Mouse (Mus musculus): ENCODE data around the gene Fastk. TPM values are rescaled to one million over a fixed set of nuclear protein-coding genes. Genes with fewer than 3 reads are reported as not detected.

Gene Fastk
- polyA plus RNA-seq, 1 experiment from 2014 or later, result 66.8 TPM

- Histone ChIP-seq H3K4me3 (ENCODE audit: low read depth, low read length) (peak overlapping the region; percentile 43), H3K27ac (ENCODE audit: low read depth, low read length) (no peak overlapping the region), H3K4me1 (replicated peaks; ENCODE audit: control insufficient read depth, insufficient read depth, low read length) (peaks cover 12% of the 10 kb centered on the region), H3K4me2 (replicated peaks; ENCODE audit: low read depth) (peak overlapping the region; percentile 85), H3K36me3 (ENCODE audit: control insufficient read depth, insufficient read depth) (peaks cover 17% of the 10 kb centered on the region), H3K9ac (ENCODE audit: low read depth, low read length) (peak overlapping the region; percentile 38), H3K9me3 (ENCODE audit: control insufficient read depth) (no peaks in the 10 kb centered on the region), H3K27me3 (replicated peaks; ENCODE audit: control insufficient read depth, insufficient read depth, low read length) (no peaks in the 10 kb centered on the region; the same call in 1 of the 2 replicates)
- peak; percentile 30; the same call in 1 of the 2 replicates for ATAC-seq
- 0 out of 2 replicates have a peak, but pooled peaks have one; percentile 18 for TF ChIP-seq CTCF (IDR thresholded peaks at IDR 0.05; ENCODE audit: low read depth)
- WGBS, result 13% methylated on average over 75 of the region's 77 CpGs
Measured at GRCm38 (mm10) chr5:24474025-24474722, 29.1 kb upstream of the Fastk start.

GRCm38 (mm10) chr5:24472884-24473619 lies 28.0 kb upstream of the Fastk start:
- H3K4me2 ChIP-seq (replicated peaks; ENCODE audit: low read depth), result no peak overlapping the region
- H3K4me1 ChIP-seq (replicated peaks; ENCODE audit: control insufficient read depth, insufficient read depth, low read length), result peaks cover 12% of the 10 kb centered on the region
- H3K36me3 ChIP-seq (ENCODE audit: control insufficient read depth, insufficient read depth), result peaks cover 7% of the 10 kb centered on the region
- no peak overlapping the region for H3K9ac ChIP-seq (ENCODE audit: low read depth, low read length)
- ATAC-seq, result no peak
- WGBS, result 41% methylated on average over 7 of the region's 7 CpGs
- no peaks in the 10 kb centered on the region; the same call in 1 of the 2 replicates for H3K27me3 ChIP-seq (replicated peaks; ENCODE audit: control insufficient read depth, insufficient read depth, low read length)
- H3K9me3 ChIP-seq (ENCODE audit: control insufficient read depth), result no peaks in the 10 kb centered on the region
- H3K27ac ChIP-seq (ENCODE audit: low read depth, low read length), result no peak overlapping the region
- no peak for TF ChIP-seq CTCF (IDR thresholded peaks at IDR 0.05; ENCODE audit: low read depth)
- H3K4me3 ChIP-seq (ENCODE audit: low read depth, low read length), result no peak overlapping the region

- H3K9ac ChIP-seq (ENCODE audit: low read depth, low read length), result no peak overlapping the region
- H3K9me3 ChIP-seq (ENCODE audit: control insufficient read depth), result no peaks in the 10 kb centered on the region
- no peaks in the 10 kb centered on the region; the same call in 1 of the 2 replicates for H3K27me3 ChIP-seq (replicated peaks; ENCODE audit: control insufficient read depth, insufficient read depth, low read length)
- peaks cover 9% of the 10 kb centered on the region for H3K4me1 ChIP-seq (replicated peaks; ENCODE audit: control insufficient read depth, insufficient read depth, low read length)
- ATAC-seq, result peak; percentile 44; the same call in 1 of the 2 replicates
- H3K36me3 ChIP-seq (ENCODE audit: control insufficient read depth, insufficient read depth), result no peaks in the 10 kb centered on the region
- no peak overlapping the region for H3K4me2 ChIP-seq (replicated peaks; ENCODE audit: low read depth)
- 8% methylated on average over 5 of the region's 5 CpGs for WGBS
- no peak overlapping the region for H3K4me3 ChIP-seq (ENCODE audit: low read depth, low read length)
- peak; percentile 98 for TF ChIP-seq CTCF (IDR thresholded peaks at IDR 0.05; ENCODE audit: low read depth)
- no peak overlapping the region for H3K27ac ChIP-seq (ENCODE audit: low read depth, low read length)
Measured at GRCm38 (mm10) chr5:24470600-24470999, 25.5 kb upstream of the Fastk start.

- no peak overlapping the region for H3K4me2 ChIP-seq (replicated peaks; ENCODE audit: low read depth)
- H3K27me3 ChIP-seq (replicated peaks; ENCODE audit: control insufficient read depth, insufficient read depth, low read length), result no peaks in the 10 kb centered on the region
- no peak overlapping the region for H3K27ac ChIP-seq (ENCODE audit: low read depth, low read length)
- H3K4me1 ChIP-seq (replicated peaks; ENCODE audit: control insufficient read depth, insufficient read depth, low read length), result no peaks in the 10 kb centered on the region
- 68% methylated on average over 12 of the region's 12 CpGs for WGBS
- no peak overlapping the region for H3K4me3 ChIP-seq (ENCODE audit: low read depth, low read length)
- TF ChIP-seq CTCF (IDR thresholded peaks at IDR 0.05; ENCODE audit: low read depth), result no peak
- peaks cover 4% of the 10 kb centered on the region; the same call in 1 of the 2 replicates for H3K36me3 ChIP-seq (ENCODE audit: control insufficient read depth, insufficient read depth)
- no peaks in the 10 kb centered on the region for H3K9me3 ChIP-seq (ENCODE audit: control insufficient read depth)
- no peak for ATAC-seq
- H3K9ac ChIP-seq (ENCODE audit: low read depth, low read length), result no peak overlapping the region
Measured at GRCm38 (mm10) chr5:24466762-24467161, 21.7 kb upstream of the Fastk start.

- ATAC-seq, result no peak
- Histone ChIP-seq H3K27ac (ENCODE audit: low read depth, low read length) (0 out of 2 replicates have a peak overlapping the region, but pooled peaks have one; percentile 23), H3K27me3 (replicated peaks; ENCODE audit: control insufficient read depth, insufficient read depth, low read length) (no peaks in the 10 kb centered on the region), H3K4me2 (replicated peaks; ENCODE audit: low read depth) (no peak overlapping the region), H3K4me3 (ENCODE audit: low read depth, low read length) (no peak overlapping the region), H3K9me3 (ENCODE audit: control insufficient read depth) (no peaks in the 10 kb centered on the region), H3K36me3 (ENCODE audit: control insufficient read depth, insufficient read depth) (peaks cover 15% of the 10 kb centered on the region; the same call in 1 of the 2 replicates), H3K4me1 (replicated peaks; ENCODE audit: control insufficient read depth, insufficient read depth, low read length) (0 out of 2 replicates have a peak, but pooled peaks cover 5% of the 10 kb centered on the region), H3K9ac (ENCODE audit: low read depth, low read length) (no peak overlapping the region)
- 65% methylated on average over 7 of the region's 7 CpGs for WGBS
- no peak for TF ChIP-seq CTCF (IDR thresholded peaks at IDR 0.05; ENCODE audit: low read depth)
Measured at GRCm38 (mm10) chr5:24455613-24456012, 10.5 kb upstream of the Fastk start.

GRCm38 (mm10) chr5:24455076-24455475 lies 10.0 kb upstream of the Fastk start:
- Histone ChIP-seq H3K9me3 (ENCODE audit: control insufficient read depth) (no peaks in the 10 kb centered on the region), H3K4me2 (replicated peaks; ENCODE audit: low read depth) (no peak overlapping the region), H3K9ac (ENCODE audit: low read depth, low read length) (no peak overlapping the region), H3K27ac (ENCODE audit: low read depth, low read length) (0 out of 2 replicates have a peak overlapping the region, but pooled peaks have one; percentile 23), H3K4me3 (ENCODE audit: low read depth, low read length) (no peak overlapping the region), H3K27me3 (replicated peaks; ENCODE audit: control insufficient read depth, insufficient read depth, low read length) (no peaks in the 10 kb centered on the region), H3K4me1 (replicated peaks; ENCODE audit: control insufficient read depth, insufficient read depth, low read length) (0 out of 2 replicates have a peak, but pooled peaks cover 5% of the 10 kb centered on the region), H3K36me3 (ENCODE audit: control insufficient read depth, insufficient read depth) (peaks cover 15% of the 10 kb centered on the region; the same call in 1 of the 2 replicates)
- no peak for TF ChIP-seq CTCF (IDR thresholded peaks at IDR 0.05; ENCODE audit: low read depth)
- 72% methylated on average over 3 of the region's 3 CpGs for WGBS
- no peak for ATAC-seq
